Mouse (Mus musculus) embryonic fibroblast, embryonic 13.5 days (primary cell): ENCODE results near the gene Stox2.

Experiments used
- CTCF ChIP-seq: IDR thresholded peaks from 2 replicates; pipeline ENCODE4 v1.5.1; 2011; ENCODE audit warnings: mild to moderate bottlenecking, control low read depth, low read length, moderate library complexity, borderline replicate concordance; ENCODE audit not compliant: insufficient read depth
- POLR2A ChIP-seq: IDR thresholded peaks from 2 replicates; pipeline ENCODE4 v1.6.1; 2011; ENCODE audit warnings: low read depth, mild to moderate bottlenecking, control low read depth, low read length, moderate library complexity

GRCm38 (mm10) chr8:47135586-47135985 is 310.6 kb downstream of the Stox2 start:
- TF ChIP-seq CTCF = no peak
- TF ChIP-seq POLR2A = no peak
